Mouse (Mus musculus) limb, embryonic 12.5 days (tissue): ENCODE data around the gene Cdca4. TPM values are rescaled to one million over a fixed set of nuclear protein-coding genes. Genes with fewer than 3 reads are reported as not detected.

Source experiments
- ATAC-seq: fragments of 200-750 bp; cut with Nextera tagmentation; 2 replicates; pipeline ENCODE4 v1.8.0; 2017; ENCODE audit warnings: low read depth, moderate TSS enrichment; ENCODE audit not compliant: insufficient number of reproducible peaks, insufficient read depth, low FRiP score, low TSS enrichment
- H3K27ac ChIP-seq: fragments of 300-500 bp; sonication (generic); 2 replicates; pipeline ENCODE4 v1.5.1; 2016; ENCODE audit warnings: mild to moderate bottlenecking, moderate library complexity
- H3K27me3 ChIP-seq: fragments of 300-500 bp; sonication (generic); 2 replicates; pipeline ENCODE4 v1.6.1; 2016; ENCODE audit warnings: mild to moderate bottlenecking, moderate library complexity
- H3K36me3 ChIP-seq: fragments of 300-500 bp; sonication (generic); 2 replicates; pipeline ENCODE4 v1.6.1; 2016; ENCODE audit warnings: mild to moderate bottlenecking, moderate library complexity
- H3K4me1 ChIP-seq: fragments of 300-500 bp; sonication (generic); replicated peaks from 2 replicates; pipeline ENCODE4 v1.6.1; 2016
- H3K4me2 ChIP-seq: fragments of 300-500 bp; sonication (generic); 2 replicates; pipeline ENCODE4 v1.6.1; 2016; ENCODE audit warnings: mild to moderate bottlenecking, moderate library complexity
- H3K4me3 ChIP-seq: fragments of 300-500 bp; sonication (generic); replicated peaks from 2 replicates; pipeline ENCODE4 v1.5.1; 2016; ENCODE audit warnings: mild to moderate bottlenecking
- H3K9ac ChIP-seq: fragments of 300-500 bp; sonication (generic); replicated peaks from 2 replicates; pipeline ENCODE4 v1.6.1; 2016; ENCODE audit warnings: mild to moderate bottlenecking, moderate library complexity
- H3K9me3 ChIP-seq: fragments of 300-500 bp; sonication (generic); 2 replicates; pipeline ENCODE4 v1.6.1; 2016; ENCODE audit warnings: mild to moderate bottlenecking, moderate library complexity
- WGBS: fragments of 180-500 bp; shearing (Covaris S2); methylation state at CpG from one replicate; pipeline ENCODE4 v1.1.7; 2016; 5-methylcytosine and 5-hydroxymethylcytosine counted together
- polyA plus RNA-seq: library from polyadenylated mRNA; unstranded; fragments of >200 nt; fragmentation: Nextera tagmentation; extraction: Ambion mirVana; gene quantifications from 2 replicates; pipeline ENCODE4 v1.2.1, GENCODE M21; 2016

The Cdca4 gene
- polyA plus RNA-seq, 1 experiment from 2014 or later = 166 TPM

DNA sequence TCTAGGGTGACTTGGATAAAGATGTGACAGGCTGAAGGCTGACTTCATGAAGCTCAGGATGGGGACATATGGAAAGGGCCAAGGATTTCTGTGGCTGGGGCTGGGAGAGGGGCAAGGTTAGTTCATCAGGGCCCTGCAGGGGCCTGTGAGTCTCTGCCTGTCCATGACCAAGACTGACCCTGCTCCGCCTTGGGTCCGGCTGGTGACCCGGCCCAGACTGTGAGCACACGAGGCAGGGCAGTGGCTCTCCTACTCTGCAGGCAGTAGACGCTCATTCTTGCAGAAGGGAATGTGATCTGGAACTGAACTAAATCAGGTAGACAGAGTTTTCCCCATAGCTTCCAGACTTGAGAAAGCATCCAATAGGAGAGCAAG lies 21.0 kb downstream of the Cdca4 start:
- Histone ChIP-seq H3K9ac (peak overlapping the region; percentile 65; the same call in 1 of the 2 replicates), H3K27me3 (peaks cover 43% of the 10 kb centered on the region), H3K4me2 (peak overlapping the region; percentile 99), H3K4me3 (peak overlapping the region; percentile 71), H3K4me1 (peaks cover 17% of the 10 kb centered on the region), H3K36me3 (0 out of 2 replicates have a peak, but pooled peaks cover 6% of the 10 kb centered on the region), H3K9me3 (no peaks in the 10 kb centered on the region), H3K27ac (0 out of 2 replicates have a peak overlapping the region, but pooled peaks have one; percentile 23)
- whole genome bisulfite sequencing = 67% methylated on average over 5 of the region's 5 CpGs
- ATAC-seq = no peak

GRCm38 (mm10) chr12:112807796-112808195 lies 21.4 kb downstream of the Cdca4 start:
- H3K4me1 ChIP-seq = peaks cover 19% of the 10 kb centered on the region
- peak overlapping the region; percentile 99; the same call in 1 of the 2 replicates for H3K4me2 ChIP-seq
- H3K9me3 ChIP-seq = no peaks in the 10 kb centered on the region
- no peak overlapping the region for H3K27ac ChIP-seq
- H3K36me3 ChIP-seq = 0 out of 2 replicates have a peak, but pooled peaks cover 6% of the 10 kb centered on the region
- H3K9ac ChIP-seq = peak overlapping the region; percentile 65; the same call in 1 of the 2 replicates
- no peak for ATAC-seq
- peaks cover 47% of the 10 kb centered on the region for H3K27me3 ChIP-seq
- H3K4me3 ChIP-seq = no peak overlapping the region
- WGBS = 82% methylated on average over 4 of the region's 4 CpGs

DNA sequence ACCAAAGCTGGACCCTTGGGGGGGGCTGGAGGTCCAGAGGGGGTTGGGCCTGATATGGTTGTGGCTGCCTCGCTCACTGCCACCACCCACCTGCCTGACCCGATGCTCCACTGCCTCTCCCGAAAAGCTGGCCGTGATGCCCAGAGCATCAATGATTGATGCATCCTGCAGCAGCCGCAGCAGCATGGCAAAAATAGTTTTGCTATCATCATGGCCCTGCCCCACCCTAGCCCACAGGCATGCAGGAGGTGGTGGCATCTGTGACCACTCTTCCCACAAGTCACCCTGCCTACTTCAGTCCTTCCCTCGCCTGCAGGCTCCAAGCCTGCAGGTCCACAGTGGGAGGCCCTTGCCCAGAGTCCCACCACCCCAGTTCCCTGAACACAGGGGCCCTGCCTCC lies 23.2 kb downstream of the Cdca4 start:
- Histone ChIP-seq H3K36me3 (no peaks in the 10 kb centered on the region), H3K27me3 (peaks cover 62% of the 10 kb centered on the region), H3K9ac (no peak overlapping the region), H3K4me1 (peaks cover 35% of the 10 kb centered on the region), H3K4me3 (no peak overlapping the region), H3K4me2 (no peak overlapping the region), H3K9me3 (no peaks in the 10 kb centered on the region), H3K27ac (no peak overlapping the region)
- ATAC-seq = no peak
- 75% methylated on average over 6 of the region's 6 CpGs for WGBS

- ATAC-seq = no peak
- no peak overlapping the region for H3K27ac ChIP-seq
- WGBS = 53% methylated on average over 13 of the region's 13 CpGs
- H3K27me3 ChIP-seq = peaks cover 62% of the 10 kb centered on the region
- H3K4me2 ChIP-seq = no peak overlapping the region
- H3K4me1 ChIP-seq = peaks cover 23% of the 10 kb centered on the region
- H3K9ac ChIP-seq = no peak overlapping the region; the same call in 1 of the 2 replicates
- H3K9me3 ChIP-seq = no peaks in the 10 kb centered on the region
- no peaks in the 10 kb centered on the region for H3K36me3 ChIP-seq
- no peak overlapping the region for H3K4me3 ChIP-seq
Observed at GRCm38 (mm10) chr12:112804046-112804445, 25.2 kb downstream of the Cdca4 start.

DNA sequence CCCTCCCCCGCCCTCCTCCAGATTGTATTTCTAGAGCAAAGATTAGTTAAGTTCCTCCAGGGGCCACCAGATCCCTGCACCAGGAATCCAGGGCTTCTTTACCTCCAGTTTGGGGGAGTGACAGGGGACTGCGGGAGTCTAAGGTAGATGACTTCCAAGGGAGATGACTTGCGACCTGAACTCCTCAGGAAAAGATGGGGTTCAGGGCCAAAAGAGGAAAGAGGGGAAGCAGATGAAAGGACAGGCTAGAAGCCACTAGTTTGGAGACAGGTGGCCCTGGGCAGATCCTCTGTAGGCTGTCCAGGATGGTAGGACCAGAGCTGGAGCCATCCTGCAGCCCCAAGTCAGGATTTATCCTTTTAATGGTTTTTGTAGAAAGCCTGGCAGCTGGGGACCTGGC lies 26.3 kb downstream of the Cdca4 start:
- Histone ChIP-seq H3K27me3 (peaks cover 70% of the 10 kb centered on the region), H3K27ac (no peak overlapping the region), H3K4me2 (peak overlapping the region; percentile 100), H3K9me3 (no peaks in the 10 kb centered on the region), H3K36me3 (no peaks in the 10 kb centered on the region), H3K4me1 (peaks cover 23% of the 10 kb centered on the region), H3K4me3 (0 out of 2 replicates have a peak overlapping the region, but pooled peaks have one; percentile 58), H3K9ac (no peak overlapping the region)
- 22% methylated on average over 3 of the region's 3 CpGs for WGBS
- no peak for ATAC-seq

- Histone ChIP-seq H3K4me3 (peak within 1 kb of the TSS; percentile 58), H3K4me1 (peaks cover 26% of the 10 kb centered on the region), H3K27me3 (peaks cover 75% of the 10 kb centered on the region), H3K36me3 (no peaks in the 10 kb centered on the region), H3K9me3 (no peaks in the 10 kb centered on the region), H3K27ac (no peak within 1 kb of the TSS), H3K4me2 (peak within 1 kb of the TSS; percentile 100), H3K9ac (peak within 1 kb of the TSS; percentile 70)
- WGBS = 5% methylated on average over 61 of the region's 69 CpGs
- peak; percentile 60; the same call in 1 of the 2 replicates for ATAC-seq
Observed at GRCm38 (mm10) chr12:112801864-112802846, 27.1 kb downstream of the Cdca4 start, which contains the start of gene Ahnak2. TSS of gene Ahnak2 (minus strand) at chr12:112802657.

DNA sequence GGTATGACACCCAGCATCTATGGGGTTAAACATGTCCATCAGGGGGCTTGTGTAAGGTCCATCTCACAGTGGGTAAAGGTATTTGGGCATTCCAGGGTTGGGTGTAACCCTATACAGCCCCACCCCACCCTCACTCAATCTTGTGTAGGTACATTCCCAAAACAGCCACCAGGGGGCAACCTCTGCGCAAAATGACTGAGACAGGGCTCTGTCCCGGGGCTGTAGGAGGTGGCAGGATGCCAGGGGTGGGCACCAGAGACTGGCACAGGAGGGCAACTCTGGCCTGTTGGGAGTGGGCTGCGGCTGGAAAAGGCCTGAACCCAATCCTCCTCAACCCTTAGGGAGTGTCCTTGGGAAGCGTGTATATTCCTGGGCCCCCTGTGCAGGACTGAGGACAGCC lies 28.7 kb downstream of the Cdca4 start:
- 11% methylated on average over 4 of the region's 4 CpGs for WGBS
- no peak overlapping the region for H3K9ac ChIP-seq
- H3K27ac ChIP-seq = no peak overlapping the region
- H3K36me3 ChIP-seq = no peaks in the 10 kb centered on the region
- H3K4me3 ChIP-seq = no peak overlapping the region
- peaks cover 38% of the 10 kb centered on the region for H3K4me1 ChIP-seq
- ATAC-seq = no peak
- H3K4me2 ChIP-seq = no peak overlapping the region
- peaks cover 81% of the 10 kb centered on the region for H3K27me3 ChIP-seq
- H3K9me3 ChIP-seq = no peaks in the 10 kb centered on the region

GRCm38 (mm10) chr12:112799237-112799970 lies 29.8 kb downstream of the Cdca4 start:
- Histone ChIP-seq H3K4me2 (no peak overlapping the region), H3K4me3 (no peak overlapping the region), H3K9me3 (no peaks in the 10 kb centered on the region), H3K4me1 (peaks cover 44% of the 10 kb centered on the region), H3K36me3 (no peaks in the 10 kb centered on the region), H3K27ac (no peak overlapping the region), H3K9ac (no peak overlapping the region), H3K27me3 (peaks cover 76% of the 10 kb centered on the region)
- 84% methylated on average over 10 of the region's 10 CpGs for WGBS
- ATAC-seq = no peak

DNA sequence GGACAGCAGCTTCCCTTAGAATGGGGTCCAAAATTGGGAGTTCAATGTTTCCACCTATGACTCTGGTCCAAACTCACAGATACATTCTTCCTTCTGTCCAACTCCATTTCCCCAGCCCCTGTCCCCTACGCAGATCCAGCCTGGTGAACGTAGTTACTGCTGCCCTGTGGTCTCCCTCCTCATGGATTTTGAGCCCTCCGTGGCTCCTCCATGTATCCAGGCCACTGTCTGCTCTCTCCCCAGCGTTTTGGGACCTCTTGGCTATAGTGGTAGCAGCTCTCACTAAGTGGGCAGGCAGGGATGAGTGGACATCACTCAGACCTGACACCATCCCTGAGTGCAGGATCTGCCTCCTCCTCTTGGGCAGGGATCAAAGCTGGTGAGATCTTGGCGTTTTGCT lies 30.5 kb downstream of the Cdca4 start:
- H3K4me1 ChIP-seq = peaks cover 49% of the 10 kb centered on the region

DNA sequence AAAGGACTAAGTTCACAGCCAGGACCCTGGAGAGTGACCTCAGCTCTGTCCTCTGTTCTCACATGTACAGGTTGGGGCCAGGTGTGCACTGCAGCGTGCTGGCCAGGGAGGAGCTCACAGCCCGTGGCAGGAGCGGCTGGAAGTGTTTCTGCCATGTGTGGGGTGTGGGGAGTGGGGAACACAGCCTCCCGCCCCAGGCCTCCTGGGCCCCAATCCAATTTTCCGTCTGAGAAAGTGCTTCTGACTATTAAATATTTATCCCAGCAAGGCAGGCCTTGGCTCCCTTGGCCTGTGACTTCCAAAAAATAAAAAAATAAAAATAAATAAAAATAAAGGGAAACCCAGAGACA lies 30.9 kb downstream of the Cdca4 start:
- Histone ChIP-seq H3K4me1 (peaks cover 49% of the 10 kb centered on the region), H3K36me3 (no peaks in the 10 kb centered on the region), H3K4me2 (no peak overlapping the region), H3K4me3 (no peak overlapping the region), H3K9ac (no peak overlapping the region), H3K27ac (no peak overlapping the region), H3K27me3 (peaks cover 69% of the 10 kb centered on the region), H3K9me3 (no peaks in the 10 kb centered on the region)
- 31% methylated on average over 5 of the region's 5 CpGs for WGBS
- ATAC-seq = no peak

More for the DNA sequence above, 30.5 kb downstream of the Cdca4 start:
- H3K9me3 ChIP-seq = no peaks in the 10 kb centered on the region
- no peak overlapping the region for H3K4me3 ChIP-seq
- no peak overlapping the region for H3K27ac ChIP-seq
- no peaks in the 10 kb centered on the region for H3K36me3 ChIP-seq
- ATAC-seq = no peak
- 69% methylated on average over 5 of the region's 5 CpGs for WGBS
- H3K9ac ChIP-seq = no peak overlapping the region
- H3K4me2 ChIP-seq = no peak overlapping the region
- peaks cover 69% of the 10 kb centered on the region for H3K27me3 ChIP-seq
